Mouse (Mus musculus): ENCODE measurements around the gene Myo3b.

DNA sequence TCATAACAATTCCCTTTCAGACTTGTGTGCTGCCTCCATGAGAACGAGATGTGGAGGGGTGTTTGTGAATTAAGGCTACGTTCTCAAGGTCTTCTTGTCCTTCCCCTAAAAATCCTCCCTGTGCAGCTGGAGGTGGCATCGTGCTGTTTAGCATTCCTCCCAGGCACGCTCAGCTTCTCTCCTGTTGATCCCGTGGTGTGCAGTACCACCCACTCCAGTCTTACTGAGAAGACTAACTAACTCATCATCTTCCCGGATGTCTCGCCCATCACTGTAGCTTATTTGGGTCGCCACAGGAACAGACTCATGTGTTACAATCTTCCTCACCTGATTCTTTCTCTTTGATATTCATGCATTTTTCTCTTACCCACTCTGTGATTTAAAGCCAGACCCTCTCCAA is 175.5 kb downstream of the Myo3b start:
- TF ChIP-seq CTCF (IDR thresholded peaks at IDR 0.05; ENCODE audit: low read depth) (no peak), EP300 (IDR thresholded peaks at IDR 0.05; ENCODE audit: low read depth) (no peak)

Data from liver, embryonic 14.5 days (tissue).